13 mouse cellular contexts compared by ENCODE assay signal in genomic region chr3:121604737-121605136, GRCm38 (mm10).
DNase-seq lines count a peak whose midpoint lies in the region; ATAC-seq and TF ChIP-seq lines count a peak whose summit lies in the region.
"Had no signal": no experiment of that assay in that cellular context is flagged by ENCODE, and none has a peak within 500 bp of the region (broad histone marks: within the 10 kb centered on the region; RNA-seq: fewer than 3 reads in every experiment).

No protein-coding gene starts in this region.

- no peak overlapping the region for H3K9ac ChIP-seq in intestine, postnatal 0 days (ENCODE audit: low read depth, low read length)
- H3K9ac ChIP-seq: embryonic facial prominence, embryonic 12.5 days; forebrain, embryonic 15.5 days; liver, embryonic 13.5 days had no signal

- H3K4me3 ChIP-seq in C2C12 (ENCODE audit: insufficient read depth, poor library complexity, severe bottlenecking) (no peak overlapping the region), myocyte (no peak overlapping the region)
- no peak overlapping the region for H3K4me3 ChIP-seq in intestine, postnatal 0 days (ENCODE audit: low read depth, low read length)
- H3K4me3 ChIP-seq in kidney, adult 2 months (ENCODE audit: insufficient read depth, low read depth, low read length): no peak overlapping the region
- H3K4me3 ChIP-seq: embryonic facial prominence, embryonic 12.5 days; forebrain, embryonic 15.5 days; liver, embryonic 13.5 days had no signal

- no peak overlapping the region for H3ac ChIP-seq in C2C12 (ENCODE audit: control insufficient read depth, insufficient read length, low read depth)
- no peak overlapping the region for H3ac ChIP-seq in myocyte (ENCODE audit: control insufficient read depth, insufficient read length)

- H3K4me2 ChIP-seq in intestine, postnatal 0 days (replicated peaks; ENCODE audit: low read depth): no peak overlapping the region
- peak overlapping the region; percentile 71 for H3K4me2 ChIP-seq in myocyte (ENCODE audit: low read depth)
- H3K4me2 ChIP-seq: embryonic facial prominence, embryonic 12.5 days; forebrain, embryonic 15.5 days; liver, embryonic 13.5 days had no signal

- no peaks in the 10 kb centered on the region for H3K36me3 ChIP-seq in C2C12 (ENCODE audit: control insufficient read depth, insufficient read depth)
- no peaks in the 10 kb centered on the region for H3K36me3 ChIP-seq in intestine, postnatal 0 days (ENCODE audit: control insufficient read depth, insufficient read depth)
- no peaks in the 10 kb centered on the region for H3K36me3 ChIP-seq in myocyte (ENCODE audit: control insufficient read depth, insufficient read depth)
- no peaks in the 10 kb centered on the region for H3K36me3 ChIP-seq in kidney, adult 2 months (ENCODE audit: control insufficient read depth, insufficient read depth, low read length)
- H3K36me3 ChIP-seq: embryonic facial prominence, embryonic 12.5 days; forebrain, embryonic 15.5 days; liver, embryonic 13.5 days had no signal

- peaks cover 7% of the 10 kb centered on the region for H3K4me1 ChIP-seq in intestine, postnatal 0 days (replicated peaks; ENCODE audit: control insufficient read depth, insufficient read depth, low read length)
- no peaks in the 10 kb centered on the region; the same call in 1 of the 2 replicates for H3K4me1 ChIP-seq in kidney, adult 2 months (ENCODE audit: control insufficient read depth, insufficient read depth, low read length)
- H3K4me1 ChIP-seq: embryonic facial prominence, embryonic 12.5 days; forebrain, embryonic 15.5 days; liver, embryonic 13.5 days had no signal

- 62% methylated on average over 6 of the region's 6 CpGs for WGBS in intestine, postnatal 0 days
- 77% methylated on average over 6 of the region's 6 CpGs for WGBS in kidney, adult 2 months

- TF ChIP-seq POLR2A in myocyte (IDR thresholded peaks at IDR 0.05; ENCODE audit: insufficient read length, low read depth): no peak
- no peak for TF ChIP-seq POLR2A in kidney, adult 2 months (IDR thresholded peaks at IDR 0.05; ENCODE audit: low read depth, low read length)

- H3K27me3 ChIP-seq in C2C12 (ENCODE audit: control insufficient read depth, insufficient read depth, insufficient read length) (no peaks in the 10 kb centered on the region), myocyte (ENCODE audit: control insufficient read depth, insufficient read depth, insufficient read length) (no peaks in the 10 kb centered on the region)
- H3K27me3 ChIP-seq in intestine, postnatal 0 days (replicated peaks; ENCODE audit: control insufficient read depth, insufficient read depth, low read length): 0 out of 2 replicates have a peak, but pooled peaks cover 4% of the 10 kb centered on the region
- H3K27me3 ChIP-seq in kidney, adult 2 months (replicated peaks; ENCODE audit: control insufficient read depth, insufficient read depth, low read length): no peaks in the 10 kb centered on the region
- H3K27me3 ChIP-seq: embryonic facial prominence, embryonic 12.5 days; forebrain, embryonic 15.5 days; liver, embryonic 13.5 days had no signal

- no peak overlapping the region for H3K27ac ChIP-seq in intestine, postnatal 0 days (ENCODE audit: low read depth, low read length)
- no peak overlapping the region for H3K27ac ChIP-seq in kidney, adult 2 months (ENCODE audit: insufficient read depth, low read depth, low read length)
- H3K27ac ChIP-seq: embryonic facial prominence, embryonic 12.5 days; forebrain, embryonic 15.5 days; liver, embryonic 13.5 days had no signal

- peak; percentile 15 to 33 for DNase-seq in cerebellum, postnatal 25 days
- DNase-seq in cerebellum, adult 18-20 months: no peak
- no peak for DNase-seq in kidney, adult 2 months
- DNase-seq in kidney, postnatal 14 days: no peak
- DNase-seq: cerebellum, adult 9-10 months; liver, embryonic 13.5 days; thymus, adult 18-20 months had no signal

- ATAC-seq in intestine, postnatal 0 days: no peak; the same call in 1 of the 2 replicates
- ATAC-seq in inflammation-experienced regulatory T-cells, adult 6 months: no peak
- ATAC-seq: forebrain, embryonic 15.5 days had no signal

- TF ChIP-seq CTCF in C2C12 (IDR thresholded peaks at IDR 0.05; ENCODE audit: control insufficient read depth, insufficient read depth, insufficient read length): no peak
- TF ChIP-seq CTCF in intestine, postnatal 0 days (IDR thresholded peaks at IDR 0.05; ENCODE audit: low read depth): 0 out of 2 replicates have a peak, but pooled peaks have one; percentile 12
- TF ChIP-seq CTCF in kidney, adult 2 months (conservative IDR thresholded peaks at IDR 0.05; ENCODE audit: insufficient read depth, insufficient read length, low read depth, low read length): no peak

- H3K9me3 ChIP-seq in intestine, postnatal 0 days (ENCODE audit: control insufficient read depth): no peaks in the 10 kb centered on the region
- H3K9me3 ChIP-seq: embryonic facial prominence, embryonic 12.5 days; forebrain, embryonic 15.5 days; liver, embryonic 13.5 days had no signal

- no peaks in the 10 kb centered on the region for H3K79me3 ChIP-seq in C2C12 (ENCODE audit: low read depth)

- H3K79me2 ChIP-seq in C2C12 (ENCODE audit: control insufficient read depth, insufficient read depth) (no peaks in the 10 kb centered on the region), myocyte (ENCODE audit: control insufficient read depth, insufficient read depth) (no peaks in the 10 kb centered on the region)

TF ChIP-seq in C2C12, 6 proteins besides CTCF, POLR2A, EP300 and RAD21:
- no peak for TF ChIP-seq CEBPB (IDR thresholded peaks at IDR 0.05; ENCODE audit: low read depth)
- peak; percentile 98 for TF ChIP-seq MYOD1 (IDR thresholded peaks at IDR 0.05; ENCODE audit: control insufficient read depth, insufficient read length, low read depth)
- no peak for TF ChIP-seq MYOG (IDR thresholded peaks at IDR 0.05; ENCODE audit: control insufficient read depth, extremely low read depth, insufficient read length)
- no peak for TF ChIP-seq FOSL1 (IDR thresholded peaks at IDR 0.05; ENCODE audit: insufficient read depth, low read length, poor library complexity, severe bottlenecking)
- TF ChIP-seq USF1 (IDR thresholded peaks at IDR 0.05; ENCODE audit: low read depth): no peak
- TF ChIP-seq MAX (IDR thresholded peaks at IDR 0.05): peak; percentile 32

TF ChIP-seq in myocyte, 11 proteins besides CTCF, POLR2A, EP300 and RAD21:
- TF ChIP-seq TCF12 (IDR thresholded peaks at IDR 0.05; ENCODE audit: insufficient read depth, poor library complexity, severe bottlenecking): peak; percentile 29
- peak in 2 of 3 experiments; percentile 65 to 74 for TF ChIP-seq MYOD1 (IDR thresholded peaks at IDR 0.05; ENCODE audit: control insufficient read depth in 1 of 3, insufficient read length in 2 of 3, low read depth in 2 of 3)
- TF ChIP-seq SRF (IDR thresholded peaks at IDR 0.05; ENCODE audit: control insufficient read depth, insufficient read length, low read depth): no peak

Comparison
In these comparisons a context has a peak if more than half of its experiments do, and no peak if none do; other contexts are left out.
1. DNase-seq: peak in cerebellum, postnatal 25 days (2 of 2); none in cerebellum, adult 18-20 months (0 of 2), kidney, adult 2 months (single experiment) and kidney, postnatal 14 days (single experiment).